Mouse (Mus musculus) liver, adult (tissue): ENCODE data around the gene Csrp1.

Source experiments
- GATA4 ChIP-seq: IDR thresholded peaks from 2 replicates; pipeline ENCODE4 v1.6.1; 2014; ENCODE audit warnings: mild to moderate bottlenecking, low read length; ENCODE audit not compliant: insufficient replicate concordance

Csrp1 gene

GRCm38 (mm10) chr1:135770237-135770636, 50.4 kb downstream of the Csrp1 start:
- TF ChIP-seq GATA4: no peak

- TF ChIP-seq GATA4: no peak
Measured at GRCm38 (mm10) chr1:135770896-135771572, 51.2 kb downstream of the Csrp1 start.

GRCm38 (mm10) chr1:135771573-135771970, 51.7 kb downstream of the Csrp1 start:
- TF ChIP-seq GATA4: no peak

DNA sequence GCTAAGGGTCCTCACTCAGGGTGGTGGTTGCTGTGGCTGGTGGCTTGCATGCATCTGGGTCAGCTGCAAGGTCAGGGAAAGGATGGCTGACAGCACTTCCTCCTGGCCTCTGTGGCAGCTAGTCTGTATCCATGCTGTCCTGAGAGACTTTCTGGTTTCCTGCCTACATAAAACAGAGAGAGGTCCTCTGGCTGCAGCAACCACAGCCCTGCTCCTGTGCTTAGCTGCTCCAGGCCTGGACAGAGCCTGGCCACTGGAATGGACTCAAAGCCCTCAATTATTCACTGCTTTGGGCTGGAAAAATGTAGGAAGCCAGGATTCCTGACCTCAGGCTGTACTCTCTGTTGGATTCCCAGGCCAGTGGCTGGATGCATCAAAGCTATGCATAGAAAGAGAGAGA, 56.7 kb downstream of the Csrp1 start:
- TF ChIP-seq GATA4: no peak

GRCm38 (mm10) chr1:135777046-135777445, 57.2 kb downstream of the Csrp1 start:
- no peak for TF ChIP-seq GATA4

GRCm38 (mm10) chr1:135778780-135779535, 59.1 kb downstream of the Csrp1 start, which contains the start of gene Tnni1:
Gene Tnni1, plus strand, starts transcription at chr1:135779434.
- TF ChIP-seq GATA4: no peak

DNA sequence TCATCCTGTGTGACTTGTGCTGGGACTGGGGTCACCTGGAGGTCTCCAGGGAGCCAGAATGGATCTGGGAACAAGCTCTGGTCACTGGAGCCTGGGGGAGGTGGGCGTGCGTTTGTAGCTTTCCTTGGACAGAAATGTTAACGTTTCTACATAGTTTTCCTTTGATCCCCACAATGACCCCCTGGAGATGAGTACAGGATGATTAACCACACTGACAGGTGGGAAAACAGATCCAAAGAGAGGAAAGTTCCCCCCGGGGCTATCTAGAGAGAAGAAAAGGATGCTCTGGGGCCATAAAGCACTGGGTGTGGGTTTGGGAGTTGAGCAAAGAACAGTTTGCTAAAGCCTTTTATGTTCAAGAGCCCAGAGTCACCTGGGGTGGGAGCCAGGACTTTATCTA, 60.8 kb downstream of the Csrp1 start:
- no peak for TF ChIP-seq GATA4

DNA sequence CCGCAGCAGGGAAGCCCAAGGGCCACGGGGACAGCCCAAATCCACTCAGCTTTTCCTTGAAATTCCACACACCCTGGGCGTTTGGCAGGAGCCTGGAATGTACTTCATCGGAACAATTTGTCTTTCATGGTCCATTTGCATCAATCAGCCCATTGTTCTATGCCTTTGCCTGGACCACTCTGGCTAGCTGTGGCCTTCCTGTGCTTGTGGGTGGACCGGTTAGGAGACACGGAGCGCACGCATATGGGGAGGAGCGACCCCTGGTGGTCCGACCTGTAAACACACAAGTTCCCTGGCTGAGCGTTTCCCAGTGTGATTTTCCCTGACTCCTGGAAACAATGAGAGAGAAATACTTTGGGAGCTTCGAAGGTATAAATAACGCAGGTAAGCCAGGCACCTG, 61.4 kb downstream of the Csrp1 start:
- no peak for TF ChIP-seq GATA4

- no peak for TF ChIP-seq GATA4
Measured at GRCm38 (mm10) chr1:135782816-135783215, 63.0 kb downstream of the Csrp1 start.

- TF ChIP-seq GATA4: no peak
Measured at GRCm38 (mm10) chr1:135787799-135788198, 67.9 kb downstream of the Csrp1 start.

- TF ChIP-seq GATA4: no peak
Measured at GRCm38 (mm10) chr1:135788708-135789107, 68.8 kb downstream of the Csrp1 start.

GRCm38 (mm10) chr1:135789815-135790214, 70.0 kb downstream of the Csrp1 start:
- TF ChIP-seq GATA4: peak; percentile 44; the same call in 1 of the 2 replicates

DNA sequence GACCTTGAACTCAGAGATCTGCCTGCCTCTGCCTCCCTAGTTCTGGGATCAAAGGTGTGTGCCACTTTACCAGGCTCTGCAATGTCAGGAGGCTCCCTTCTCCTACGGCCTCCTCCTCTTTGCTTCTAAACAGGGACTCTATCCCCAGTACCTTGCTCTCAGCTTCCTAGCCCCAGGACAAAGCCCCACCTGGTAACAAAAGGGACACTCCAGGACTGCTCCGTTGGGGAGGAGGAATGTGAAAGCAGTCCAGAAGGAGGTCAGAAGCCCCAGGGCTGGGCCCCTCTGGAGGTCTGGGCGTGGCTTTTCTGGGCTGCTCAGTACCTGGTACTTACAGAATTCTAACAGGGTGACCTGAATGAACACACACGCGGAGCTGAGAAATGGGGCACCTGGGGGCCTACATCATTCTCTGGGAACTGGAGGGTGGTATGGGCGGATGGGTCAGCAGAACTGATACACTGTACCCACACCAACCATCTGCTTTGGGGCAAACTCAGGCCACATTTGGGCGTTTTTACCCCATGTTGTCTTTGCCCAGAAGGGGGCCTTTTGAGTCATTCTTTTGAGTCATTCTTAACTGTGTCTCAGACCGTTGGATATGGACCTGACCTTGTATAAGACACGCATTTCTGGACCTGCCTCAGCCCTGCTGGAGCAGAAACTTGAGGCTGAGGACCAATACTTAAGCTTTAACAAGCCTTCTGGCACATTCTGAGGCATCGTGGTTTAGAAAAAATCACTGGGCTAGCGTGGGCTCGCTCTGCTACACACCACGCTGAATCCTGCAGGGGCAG, 72.5 kb downstream of the Csrp1 start:
- no peak for TF ChIP-seq GATA4

DNA sequence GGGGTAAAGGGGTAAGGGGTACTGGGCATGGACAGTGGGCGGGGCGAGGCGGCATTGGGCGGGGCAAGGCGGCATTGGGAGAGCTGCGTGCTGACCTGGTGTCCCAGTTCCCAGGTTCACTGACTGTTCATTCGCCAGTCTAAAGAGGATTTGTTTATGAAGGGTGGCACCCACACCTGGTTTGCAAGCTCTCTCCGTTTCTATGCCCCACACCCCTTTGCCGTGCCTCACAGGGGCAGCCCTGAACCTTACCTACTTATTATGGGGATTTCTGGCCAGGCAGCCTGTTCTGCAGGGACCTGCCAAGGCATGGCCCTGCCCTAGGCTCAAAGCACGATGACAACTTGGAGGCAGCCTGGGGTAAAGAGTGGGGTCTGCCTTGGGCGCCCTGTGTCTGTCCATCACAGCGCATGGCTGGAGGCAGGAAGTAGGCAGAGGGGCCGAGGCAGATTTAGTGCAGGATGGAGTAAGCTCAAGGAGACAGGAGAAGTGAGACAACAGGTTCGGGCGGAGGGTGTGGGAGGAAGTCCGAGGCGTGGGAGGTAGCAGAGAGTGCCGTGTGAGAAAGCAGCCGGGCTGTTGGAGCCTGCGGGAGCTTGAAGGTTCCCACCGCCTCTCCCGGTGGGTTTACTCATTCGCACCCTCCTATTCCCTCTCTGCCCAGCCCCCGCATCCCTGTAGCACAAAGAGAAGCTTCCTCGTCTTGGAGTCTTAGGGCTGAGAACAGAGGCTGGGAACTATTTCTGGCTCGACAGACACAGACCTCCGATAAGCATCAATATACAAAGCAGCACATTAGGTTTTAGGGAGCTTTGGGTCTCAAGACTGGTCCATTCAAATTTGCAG, 73.7 kb downstream of the Csrp1 start:
- TF ChIP-seq GATA4: no peak
